Mouse (Mus musculus): ENCODE measurements around the gene Ntrk2. TPM values are rescaled to one million over a fixed set of nuclear protein-coding genes. Genes with fewer than 3 reads are reported as not detected.
"Not testable (repeated sequence)": the region's sequence is repeated elsewhere in the genome, so short reads cannot be mapped to it uniquely, and the experiment has no call there.

Gene Ntrk2
- polyA plus RNA-seq, 1 experiment from 2014 or later: 1.7 TPM

GRCm38 (mm10) chr13:59089016-59089415, 282.6 kb downstream of the Ntrk2 start:
- no peaks in the 10 kb centered on the region for H3K4me1 ChIP-seq (replicated peaks)
- no peaks in the 10 kb centered on the region for H3K9me3 ChIP-seq
- 71% methylated on average over 4 of the region's 4 CpGs for WGBS
- H3K4me2 ChIP-seq (replicated peaks): no peak overlapping the region
- ATAC-seq: no peak
- no peaks in the 10 kb centered on the region for H3K27me3 ChIP-seq (replicated peaks)
- no peak overlapping the region for H3K4me3 ChIP-seq (replicated peaks)
- H3K27ac ChIP-seq: no peak overlapping the region
- no peaks in the 10 kb centered on the region for H3K36me3 ChIP-seq
- H3K9ac ChIP-seq: no peak overlapping the region

- Histone ChIP-seq H3K4me2 (replicated peaks) (no peak overlapping the region), H3K27me3 (replicated peaks) (no peaks in the 10 kb centered on the region), H3K36me3 (no peaks in the 10 kb centered on the region), H3K9me3 (no peaks in the 10 kb centered on the region), H3K27ac (no peak overlapping the region), H3K9ac (no peak overlapping the region), H3K4me1 (replicated peaks) (peaks cover 2% of the 10 kb centered on the region; the same call in 1 of the 2 replicates), H3K4me3 (replicated peaks) (no peak overlapping the region)
- WGBS: 53% methylated on average over 13 of the region's 13 CpGs
- no peak for ATAC-seq
These were observed 285.0 kb downstream of the Ntrk2 start for GRCm38 (mm10) chr13:59091138-59091971.

- peaks cover 2% of the 10 kb centered on the region; the same call in 1 of the 2 replicates for H3K4me1 ChIP-seq (replicated peaks)
- ATAC-seq: no peak
- no peaks in the 10 kb centered on the region for H3K9me3 ChIP-seq
- no peak overlapping the region for H3K27ac ChIP-seq
- H3K4me2 ChIP-seq (replicated peaks): no peak overlapping the region
- H3K36me3 ChIP-seq: no peaks in the 10 kb centered on the region
- no peaks in the 10 kb centered on the region for H3K27me3 ChIP-seq (replicated peaks)
- 69% methylated on average over 10 of the region's 10 CpGs for WGBS
- no peak overlapping the region for H3K9ac ChIP-seq
- no peak overlapping the region for H3K4me3 ChIP-seq (replicated peaks)
These were observed 285.9 kb downstream of the Ntrk2 start for GRCm38 (mm10) chr13:59092045-59092857.

GRCm38 (mm10) chr13:59092858-59093154, 286.4 kb downstream of the Ntrk2 start:
- WGBS: 25% methylated on average over 4 of the region's 4 CpGs
- Histone ChIP-seq H3K4me2 (replicated peaks) (no peak overlapping the region), H3K9me3 (no peaks in the 10 kb centered on the region), H3K27me3 (replicated peaks) (no peaks in the 10 kb centered on the region), H3K9ac (no peak overlapping the region), H3K27ac (no peak overlapping the region), H3K4me3 (replicated peaks) (no peak overlapping the region), H3K36me3 (no peaks in the 10 kb centered on the region), H3K4me1 (replicated peaks) (peaks cover 2% of the 10 kb centered on the region; the same call in 1 of the 2 replicates)
- ATAC-seq: no peak

GRCm38 (mm10) chr13:59094722-59095121, 288.4 kb downstream of the Ntrk2 start:
- H3K4me2 ChIP-seq (replicated peaks): no peak overlapping the region
- no peaks in the 10 kb centered on the region for H3K36me3 ChIP-seq
- H3K27me3 ChIP-seq (replicated peaks): no peaks in the 10 kb centered on the region
- 83% methylated on average over 7 of the region's 7 CpGs for WGBS
- H3K9me3 ChIP-seq: no peaks in the 10 kb centered on the region
- no peak for ATAC-seq
- no peak overlapping the region for H3K27ac ChIP-seq
- no peak overlapping the region for H3K4me3 ChIP-seq (replicated peaks)
- peaks cover 2% of the 10 kb centered on the region; the same call in 1 of the 2 replicates for H3K4me1 ChIP-seq (replicated peaks)
- H3K9ac ChIP-seq: no peak overlapping the region

GRCm38 (mm10) chr13:59095811-59096391, 289.5 kb downstream of the Ntrk2 start:
- no peaks in the 10 kb centered on the region for H3K27me3 ChIP-seq (replicated peaks)
- H3K4me1 ChIP-seq (replicated peaks): peaks cover 2% of the 10 kb centered on the region; the same call in 1 of the 2 replicates
- H3K27ac ChIP-seq: no peak overlapping the region
- H3K9me3 ChIP-seq: no peaks in the 10 kb centered on the region
- peak overlapping the region; percentile 9; the same call in 1 of the 2 replicates for H3K4me2 ChIP-seq (replicated peaks)
- H3K36me3 ChIP-seq: no peaks in the 10 kb centered on the region
- no peak overlapping the region for H3K9ac ChIP-seq
- 27% methylated on average over 10 of the region's 10 CpGs for WGBS
- ATAC-seq: peak; percentile 23
- H3K4me3 ChIP-seq (replicated peaks): no peak overlapping the region

GRCm38 (mm10) chr13:59100086-59100485, 293.7 kb downstream of the Ntrk2 start:
- H3K9ac ChIP-seq: no peak overlapping the region
- no peaks in the 10 kb centered on the region for H3K36me3 ChIP-seq
- no peak overlapping the region for H3K4me3 ChIP-seq (replicated peaks)
- H3K27ac ChIP-seq: no peak overlapping the region
- H3K9me3 ChIP-seq: no peaks in the 10 kb centered on the region
- peaks cover 2% of the 10 kb centered on the region; the same call in 1 of the 2 replicates for H3K4me1 ChIP-seq (replicated peaks)
- H3K27me3 ChIP-seq (replicated peaks): no peaks in the 10 kb centered on the region
- 45% methylated on average over 10 of the region's 10 CpGs for WGBS
- no peak overlapping the region for H3K4me2 ChIP-seq (replicated peaks)
- no peak for ATAC-seq

- not testable (repeated sequence) for H3K9me3 ChIP-seq; H3K27me3 ChIP-seq (replicated peaks); H3K4me1 ChIP-seq (replicated peaks); ATAC-seq; H3K9ac ChIP-seq; H3K27ac ChIP-seq; H3K36me3 ChIP-seq; H3K4me3 ChIP-seq (replicated peaks); H3K4me2 ChIP-seq (replicated peaks)
- WGBS: 96% methylated on average over 9 of the region's 10 CpGs
These were observed 301.4 kb downstream of the Ntrk2 start for GRCm38 (mm10) chr13:59107791-59108190.

- Histone ChIP-seq H3K9ac (no peak overlapping the region), H3K27ac (no peak overlapping the region), H3K9me3 (no peaks in the 10 kb centered on the region), H3K36me3 (no peaks in the 10 kb centered on the region), H3K27me3 (replicated peaks) (no peaks in the 10 kb centered on the region), H3K4me2 (replicated peaks) (no peak overlapping the region), H3K4me1 (replicated peaks) (no peaks in the 10 kb centered on the region), H3K4me3 (replicated peaks) (no peak overlapping the region)
- ATAC-seq: no peak
- 90% methylated on average over 5 of the region's 5 CpGs for WGBS
These were observed 303.7 kb downstream of the Ntrk2 start for GRCm38 (mm10) chr13:59110107-59110506.

- WGBS: 91% methylated on average over 1 of the region's 1 CpGs
- no peak for ATAC-seq
These were observed 308.3 kb downstream of the Ntrk2 start for GRCm38 (mm10) chr13:59114684-59115083.

GRCm38 (mm10) chr13:59115551-59115950, 309.2 kb downstream of the Ntrk2 start:
- no peaks in the 10 kb centered on the region for H3K4me1 ChIP-seq (replicated peaks)

More at GRCm38 (mm10) chr13:59114684-59115083, 308.3 kb downstream of the Ntrk2 start:
- Histone ChIP-seq H3K9me3 (no peaks in the 10 kb centered on the region), H3K4me3 (replicated peaks) (no peak overlapping the region), H3K27ac (no peak overlapping the region), H3K36me3 (no peaks in the 10 kb centered on the region), H3K9ac (no peak overlapping the region), H3K4me2 (replicated peaks) (no peak overlapping the region), H3K4me1 (replicated peaks) (no peaks in the 10 kb centered on the region), H3K27me3 (replicated peaks) (no peaks in the 10 kb centered on the region)

GRCm38 (mm10) chr13:59117233-59117632, 310.9 kb downstream of the Ntrk2 start:
- Histone ChIP-seq H3K36me3 (no peaks in the 10 kb centered on the region), H3K4me1 (replicated peaks) (no peaks in the 10 kb centered on the region), H3K27me3 (replicated peaks) (no peaks in the 10 kb centered on the region), H3K9me3 (no peaks in the 10 kb centered on the region), H3K27ac (no peak overlapping the region), H3K9ac (no peak overlapping the region), H3K4me3 (replicated peaks) (no peak overlapping the region), H3K4me2 (replicated peaks) (no peak overlapping the region)
- ATAC-seq: no peak
- WGBS: 82% methylated on average over 5 of the region's 5 CpGs

More at GRCm38 (mm10) chr13:59115551-59115950, 309.2 kb downstream of the Ntrk2 start:
- WGBS: 94% methylated on average over 14 of the region's 14 CpGs
- Histone ChIP-seq H3K4me2 (replicated peaks) (no peak overlapping the region), H3K36me3 (no peaks in the 10 kb centered on the region), H3K27ac (no peak overlapping the region), H3K27me3 (replicated peaks) (no peaks in the 10 kb centered on the region), H3K4me3 (replicated peaks) (no peak overlapping the region), H3K9ac (no peak overlapping the region), H3K9me3 (no peaks in the 10 kb centered on the region)
- ATAC-seq: no peak
